Mouse (Mus musculus) limb, embryonic 12.5 days (tissue): ENCODE data around the gene Wdfy2. TPM values are rescaled to one million over a fixed set of nuclear protein-coding genes. Genes with fewer than 3 reads are reported as not detected.
"Not testable (repeated sequence)": the region's sequence is repeated elsewhere in the genome, so short reads cannot be mapped to it uniquely, and the experiment has no call there.

Source experiments
- ATAC-seq: fragments of 200-750 bp; cut with Nextera tagmentation; 2 replicates; pipeline ENCODE4 v1.8.0; 2017; ENCODE audit warnings: low read depth, moderate TSS enrichment; ENCODE audit not compliant: insufficient number of reproducible peaks, insufficient read depth, low FRiP score, low TSS enrichment
- H3K27ac ChIP-seq: fragments of 300-500 bp; sonication (generic); 2 replicates; pipeline ENCODE4 v1.5.1; 2016; ENCODE audit warnings: mild to moderate bottlenecking, moderate library complexity
- H3K27me3 ChIP-seq: fragments of 300-500 bp; sonication (generic); 2 replicates; pipeline ENCODE4 v1.6.1; 2016; ENCODE audit warnings: mild to moderate bottlenecking, moderate library complexity
- H3K36me3 ChIP-seq: fragments of 300-500 bp; sonication (generic); 2 replicates; pipeline ENCODE4 v1.6.1; 2016; ENCODE audit warnings: mild to moderate bottlenecking, moderate library complexity
- H3K4me1 ChIP-seq: fragments of 300-500 bp; sonication (generic); replicated peaks from 2 replicates; pipeline ENCODE4 v1.6.1; 2016
- H3K4me2 ChIP-seq: fragments of 300-500 bp; sonication (generic); 2 replicates; pipeline ENCODE4 v1.6.1; 2016; ENCODE audit warnings: mild to moderate bottlenecking, moderate library complexity
- H3K4me3 ChIP-seq: fragments of 300-500 bp; sonication (generic); replicated peaks from 2 replicates; pipeline ENCODE4 v1.5.1; 2016; ENCODE audit warnings: mild to moderate bottlenecking
- H3K9ac ChIP-seq: fragments of 300-500 bp; sonication (generic); replicated peaks from 2 replicates; pipeline ENCODE4 v1.6.1; 2016; ENCODE audit warnings: mild to moderate bottlenecking, moderate library complexity
- H3K9me3 ChIP-seq: fragments of 300-500 bp; sonication (generic); 2 replicates; pipeline ENCODE4 v1.6.1; 2016; ENCODE audit warnings: mild to moderate bottlenecking, moderate library complexity
- WGBS: fragments of 180-500 bp; shearing (Covaris S2); methylation state at CpG from one replicate; pipeline ENCODE4 v1.1.7; 2016; 5-methylcytosine and 5-hydroxymethylcytosine counted together
- polyA plus RNA-seq: library from polyadenylated mRNA; unstranded; fragments of >200 nt; fragmentation: Nextera tagmentation; extraction: Ambion mirVana; gene quantifications from 2 replicates; pipeline ENCODE4 v1.2.1, GENCODE M21; 2016

Gene Wdfy2
- polyA plus RNA-seq, 1 experiment from 2014 or later = 11.4 TPM

DNA sequence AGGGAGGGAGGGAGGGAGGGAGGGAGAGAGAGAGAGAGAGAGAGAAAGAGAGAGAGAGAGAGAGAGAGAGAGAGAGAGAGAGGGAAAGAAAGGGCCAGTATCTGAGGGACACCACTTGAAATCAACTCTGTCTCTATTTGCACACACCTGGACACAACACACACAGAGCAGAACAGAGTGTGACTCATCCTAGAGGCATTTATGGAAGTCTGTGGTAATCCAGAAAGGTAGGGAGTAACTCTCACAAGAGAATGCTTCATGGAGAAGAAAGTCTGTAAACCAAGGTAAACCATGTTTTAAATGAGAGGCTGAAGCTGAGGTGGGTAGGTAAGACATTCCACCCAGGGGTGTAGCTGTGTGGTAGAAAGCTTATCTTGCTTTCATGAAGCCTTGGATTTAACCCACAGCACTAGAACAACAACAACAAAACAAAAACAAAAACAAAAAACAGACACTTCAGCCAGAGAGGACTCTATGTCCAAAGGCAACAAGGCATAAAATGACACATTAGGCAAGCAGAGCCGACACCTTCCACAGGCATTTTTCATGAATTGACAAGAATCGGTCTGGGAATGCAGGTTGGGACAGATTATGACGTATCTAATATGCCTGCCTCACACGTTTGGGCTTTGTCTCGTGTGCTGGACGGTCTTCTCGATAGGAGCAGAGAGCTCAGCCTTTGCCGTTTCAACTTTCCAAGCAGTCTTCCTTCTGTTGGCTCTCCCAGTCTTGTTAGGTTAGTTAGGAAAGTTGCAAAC, 11.7 kb upstream of the Wdfy2 start:
- H3K27ac ChIP-seq = no peak overlapping the region
- H3K9me3 ChIP-seq = no peaks in the 10 kb centered on the region
- H3K9ac ChIP-seq = no peak overlapping the region
- no peak for ATAC-seq
- no peaks in the 10 kb centered on the region for H3K27me3 ChIP-seq
- no peak overlapping the region for H3K4me3 ChIP-seq
- H3K36me3 ChIP-seq = no peaks in the 10 kb centered on the region
- no peak overlapping the region for H3K4me2 ChIP-seq
- 83% methylated on average over 8 of the region's 8 CpGs for WGBS
- no peaks in the 10 kb centered on the region for H3K4me1 ChIP-seq

DNA sequence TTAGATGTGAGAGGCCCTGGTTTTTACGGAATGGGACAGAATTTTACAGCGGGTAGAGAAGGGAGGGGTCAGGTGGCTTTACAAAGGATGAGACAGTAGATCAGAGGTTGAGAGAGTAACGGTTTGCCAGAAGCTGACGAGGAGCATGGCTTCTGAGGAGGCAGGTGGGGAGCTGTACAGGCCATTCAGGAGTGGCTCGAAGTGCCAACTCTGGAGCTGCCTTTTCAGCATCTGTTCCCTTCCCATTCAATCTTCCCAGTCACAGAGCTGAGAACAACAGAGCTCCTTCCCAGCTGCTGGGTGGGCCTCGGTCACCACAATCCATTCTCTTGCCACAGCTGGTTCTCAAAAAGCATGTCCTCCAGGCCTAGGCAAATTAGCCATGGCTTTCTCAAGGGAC, 8.2 kb upstream of the Wdfy2 start:
- ATAC-seq = no peak
- H3K4me2 ChIP-seq = no peak overlapping the region
- no peaks in the 10 kb centered on the region for H3K27me3 ChIP-seq
- H3K9ac ChIP-seq = no peak overlapping the region
- no peak overlapping the region for H3K27ac ChIP-seq
- H3K9me3 ChIP-seq = no peaks in the 10 kb centered on the region
- 50% methylated on average over 6 of the region's 6 CpGs for WGBS
- H3K36me3 ChIP-seq = no peaks in the 10 kb centered on the region
- no peaks in the 10 kb centered on the region for H3K4me1 ChIP-seq
- H3K4me3 ChIP-seq = no peak overlapping the region

DNA sequence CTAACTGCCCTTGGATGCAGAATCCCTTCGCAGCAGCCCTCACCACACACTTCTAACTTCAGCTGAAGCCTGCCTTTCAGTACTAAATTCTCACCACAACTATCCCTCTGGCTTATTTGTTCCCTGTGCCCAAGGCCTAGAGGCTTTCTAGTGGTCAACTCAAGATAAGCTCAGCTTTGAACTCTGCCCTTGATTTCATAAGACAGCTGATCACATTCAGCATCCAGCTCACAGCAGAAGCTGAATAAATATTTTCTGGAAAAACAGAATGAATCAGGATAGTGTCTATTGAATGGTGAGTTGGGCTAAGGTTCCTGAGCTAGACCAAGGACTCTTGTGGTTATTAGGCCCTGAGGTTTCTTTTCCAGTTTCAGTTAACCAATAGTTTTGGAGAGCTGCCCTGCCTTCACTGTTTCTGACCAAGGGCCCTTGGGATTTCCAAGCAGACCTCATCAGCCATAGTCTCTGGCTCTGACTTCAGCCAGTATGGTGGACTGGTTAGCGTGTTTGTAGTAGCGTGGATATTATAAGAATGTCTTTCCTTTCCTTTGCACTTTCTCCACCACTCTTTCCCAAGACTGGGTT, 5.7 kb upstream of the Wdfy2 start:
- Histone ChIP-seq H3K9me3 (no peaks in the 10 kb centered on the region), H3K27ac (no peak overlapping the region), H3K9ac (no peak overlapping the region), H3K36me3 (no peaks in the 10 kb centered on the region), H3K4me3 (no peak overlapping the region), H3K4me2 (no peak overlapping the region), H3K4me1 (no peaks in the 10 kb centered on the region), H3K27me3 (no peaks in the 10 kb centered on the region)
- ATAC-seq = no peak
- 92% methylated on average over 3 of the region's 3 CpGs for WGBS

DNA sequence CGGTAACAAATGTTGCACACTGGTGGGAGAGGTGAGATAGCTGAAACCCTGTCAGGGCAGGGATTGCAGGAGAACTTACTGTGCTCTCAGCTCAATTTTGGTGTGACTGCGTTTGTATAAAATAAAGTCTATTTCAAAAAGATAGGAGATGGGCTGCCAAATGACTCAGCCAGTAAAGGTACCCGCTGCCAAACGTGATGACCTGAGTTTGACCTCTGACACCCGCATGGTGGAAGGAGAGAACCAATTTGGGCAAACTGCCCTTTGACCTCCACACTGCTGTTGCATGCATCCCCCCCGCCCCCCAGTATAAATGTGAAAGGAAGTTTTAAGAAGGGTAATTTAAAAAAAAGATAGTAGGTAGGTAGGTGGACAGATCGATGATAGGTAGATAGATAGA, 4.4 kb upstream of the Wdfy2 start:
- no peaks in the 10 kb centered on the region for H3K9me3 ChIP-seq
- H3K27ac ChIP-seq = no peak overlapping the region
- ATAC-seq = no peak
- no peaks in the 10 kb centered on the region for H3K27me3 ChIP-seq
- 66% methylated on average over 7 of the region's 7 CpGs for WGBS
- no peaks in the 10 kb centered on the region for H3K4me1 ChIP-seq
- H3K4me3 ChIP-seq = no peak overlapping the region
- no peak overlapping the region for H3K4me2 ChIP-seq
- no peaks in the 10 kb centered on the region for H3K36me3 ChIP-seq
- H3K9ac ChIP-seq = no peak overlapping the region

DNA sequence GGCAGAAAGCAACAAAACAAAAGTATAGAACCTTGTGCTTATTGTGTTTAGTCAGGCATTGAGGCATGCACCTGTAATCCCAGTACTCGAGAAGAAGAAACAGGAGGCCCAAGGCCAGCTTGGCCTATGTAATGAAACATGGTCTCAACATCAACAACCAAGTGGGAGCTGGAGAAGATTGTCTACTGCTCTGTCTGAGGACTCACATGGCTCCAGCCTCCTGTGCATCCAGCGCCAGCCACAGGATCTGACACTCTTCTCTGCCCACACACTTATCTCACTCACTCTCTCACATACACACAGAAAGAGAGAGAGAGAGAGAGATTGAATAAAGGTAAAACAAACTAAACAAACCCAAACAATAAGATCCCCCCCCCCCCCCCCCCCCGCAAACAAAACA, 3.9 kb upstream of the Wdfy2 start:
- Histone ChIP-seq H3K4me1 (peaks cover 2% of the 10 kb centered on the region; the same call in 1 of the 2 replicates), H3K9me3 (no peaks in the 10 kb centered on the region), H3K27me3 (no peaks in the 10 kb centered on the region), H3K27ac (no peak overlapping the region), H3K4me3 (no peak overlapping the region), H3K4me2 (no peak overlapping the region), H3K9ac (no peak overlapping the region), H3K36me3 (no peaks in the 10 kb centered on the region)
- 72% methylated on average over 3 of the region's 3 CpGs for WGBS
- ATAC-seq = no peak

DNA sequence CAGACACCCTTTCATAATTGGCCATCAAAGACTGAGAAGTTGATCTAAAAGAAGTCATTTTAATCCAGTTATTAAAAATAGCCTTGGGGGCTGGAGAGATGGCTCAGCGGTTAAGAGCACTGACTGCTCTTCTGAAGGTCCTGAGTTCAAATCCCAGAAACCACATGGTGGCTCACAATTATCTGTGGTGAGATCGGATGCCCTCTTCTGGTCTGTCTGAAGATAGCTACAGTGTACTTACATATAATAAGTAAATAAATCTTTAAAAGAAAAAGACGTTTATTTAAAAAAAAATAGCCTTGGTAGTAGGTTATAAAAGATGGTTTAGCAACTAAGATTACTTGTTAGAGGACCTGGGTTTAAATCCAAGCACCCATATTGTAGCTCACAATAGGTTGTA, 1.7 kb upstream of the Wdfy2 start:
- H3K27me3 ChIP-seq, ATAC-seq, H3K9me3 ChIP-seq, H3K4me3 ChIP-seq, H3K27ac ChIP-seq, H3K36me3 ChIP-seq, H3K9ac ChIP-seq, H3K4me2 ChIP-seq: not testable (repeated sequence)
- H3K4me1 ChIP-seq = peaks cover 11% of the 10 kb centered on the region
- WGBS = 79% methylated on average over 3 of the region's 3 CpGs

DNA sequence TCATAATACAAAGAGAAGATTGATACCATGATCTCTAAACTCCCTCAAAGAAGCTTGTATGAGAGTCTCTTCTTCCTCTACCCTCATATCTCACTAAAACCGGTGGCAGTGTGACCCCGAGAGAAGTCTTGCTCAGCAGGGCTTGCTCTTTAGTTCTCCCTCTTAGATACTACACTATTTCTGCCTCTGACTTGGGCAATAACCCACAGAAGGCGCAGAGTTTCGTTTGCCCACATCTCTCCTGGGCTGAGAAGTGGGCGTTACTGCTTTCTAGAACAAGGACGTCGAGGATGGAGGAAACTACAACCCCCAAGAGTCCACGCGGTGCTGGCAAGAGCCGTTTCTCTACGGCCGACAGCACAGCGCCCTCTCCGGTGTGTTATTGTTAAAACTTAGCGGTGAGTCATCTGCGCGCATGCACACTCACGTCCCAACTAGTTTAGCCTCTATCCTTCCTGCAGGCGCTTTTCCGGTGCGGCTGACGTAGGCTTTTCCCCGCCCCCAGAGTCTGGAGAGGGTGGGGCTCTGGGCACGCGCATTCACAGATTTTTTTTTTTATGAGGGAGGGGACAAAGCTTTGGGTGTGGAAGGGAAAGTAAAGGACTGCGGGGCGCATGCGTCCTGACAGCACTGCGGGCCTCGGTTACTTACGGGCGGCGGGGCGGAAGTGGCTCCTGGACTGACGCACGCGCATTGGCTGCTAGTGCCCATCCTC, 395 bp upstream of the Wdfy2 start:
- Histone ChIP-seq H3K9me3 (0 out of 2 replicates have a peak, but pooled peaks cover 5% of the 10 kb centered on the region), H3K4me1 (peaks cover 12% of the 10 kb centered on the region), H3K9ac (no peak overlapping the region; the same call in 1 of the 2 replicates), H3K36me3 (peaks cover 9% of the 10 kb centered on the region; the same call in 1 of the 2 replicates), H3K27ac (peak overlapping the region; percentile 18), H3K27me3 (no peaks in the 10 kb centered on the region), H3K4me3 (peak overlapping the region; percentile 84), H3K4me2 (peak overlapping the region; percentile 70)
- under 1% methylated on average over 37 of the region's 37 CpGs for WGBS
- peak; percentile 97 for ATAC-seq

DNA sequence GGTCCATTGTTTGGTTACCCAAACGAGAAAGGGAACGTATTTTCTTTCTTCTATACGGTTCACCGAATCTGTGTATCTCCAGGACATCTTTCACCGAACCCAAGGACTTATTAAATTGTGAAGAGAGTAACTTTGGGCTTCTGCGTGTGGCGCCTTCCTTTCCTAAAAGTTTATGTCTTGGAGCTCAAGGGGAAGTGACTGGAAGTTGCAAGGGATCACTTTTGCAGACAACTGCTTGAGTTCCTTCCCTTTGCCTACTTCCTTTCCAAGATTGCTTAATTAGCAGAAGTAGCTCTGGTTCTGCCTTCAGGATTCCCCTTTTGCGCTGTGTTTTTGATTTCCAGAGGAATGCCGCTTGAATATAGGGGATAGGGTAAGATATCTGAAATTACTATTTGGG, 858 bp downstream of the Wdfy2 start:
- H3K27ac ChIP-seq = 0 out of 2 replicates have a peak overlapping the region, but pooled peaks have one; percentile 78
- 13% methylated on average over 9 of the region's 9 CpGs for WGBS
- no peaks in the 10 kb centered on the region for H3K27me3 ChIP-seq

DNA sequence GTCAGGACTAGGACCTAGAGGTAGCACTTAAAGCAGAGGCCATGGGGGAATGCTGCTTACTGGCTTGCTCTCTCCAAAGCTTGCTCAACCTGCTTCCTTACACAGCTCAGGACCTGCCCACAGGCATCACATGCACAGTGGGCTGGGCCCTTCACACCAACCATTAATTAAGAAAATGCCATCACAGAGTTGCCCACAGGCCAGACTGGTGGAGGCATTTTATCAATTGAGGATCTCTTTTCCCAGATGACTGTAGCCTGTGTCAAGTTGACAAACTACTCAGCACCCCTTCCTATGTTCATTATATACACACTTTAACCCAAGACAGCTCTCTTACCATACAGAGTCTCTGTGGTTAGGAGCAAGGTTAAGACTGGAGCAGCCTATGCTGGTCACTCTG, 4.2 kb downstream of the Wdfy2 start:
- Histone ChIP-seq H3K27ac (no peak overlapping the region), H3K4me3 (no peak overlapping the region), H3K9ac (no peak overlapping the region), H3K27me3 (no peaks in the 10 kb centered on the region), H3K4me1 (peaks cover 44% of the 10 kb centered on the region), H3K9me3 (0 out of 2 replicates have a peak, but pooled peaks cover 5% of the 10 kb centered on the region), H3K36me3 (peaks cover 9% of the 10 kb centered on the region; the same call in 1 of the 2 replicates), H3K4me2 (no peak overlapping the region)
- ATAC-seq = no peak

More for the DNA sequence above, 858 bp downstream of the Wdfy2 start:
- Histone ChIP-seq H3K4me3 (peak overlapping the region; percentile 84), H3K36me3 (peaks cover 9% of the 10 kb centered on the region; the same call in 1 of the 2 replicates), H3K9me3 (0 out of 2 replicates have a peak, but pooled peaks cover 5% of the 10 kb centered on the region), H3K9ac (peak overlapping the region; percentile 79), H3K4me1 (peaks cover 23% of the 10 kb centered on the region), H3K4me2 (peak overlapping the region; percentile 70)
- no peak for ATAC-seq

DNA sequence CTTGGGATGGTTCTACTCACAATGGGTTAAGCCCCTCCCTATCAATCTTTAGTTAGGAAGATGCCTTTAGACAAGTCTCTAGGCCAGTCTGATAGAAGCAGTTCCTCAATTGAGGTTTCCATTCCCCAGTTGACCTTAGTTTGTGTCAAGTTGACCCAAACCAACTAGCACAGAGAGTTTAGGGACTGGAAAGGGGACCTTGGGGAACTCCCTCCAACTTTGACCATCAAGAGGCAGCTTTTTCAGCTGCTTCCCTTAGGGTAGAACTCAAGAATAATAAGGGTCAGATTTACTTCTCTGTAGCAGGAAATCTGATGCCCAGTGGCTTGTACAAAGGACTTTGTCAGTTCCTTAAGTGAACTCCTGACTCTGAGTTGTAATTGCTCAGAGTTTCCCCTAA, 5.0 kb downstream of the Wdfy2 start:
- Histone ChIP-seq H3K9me3 (0 out of 2 replicates have a peak, but pooled peaks cover 5% of the 10 kb centered on the region), H3K36me3 (peaks cover 9% of the 10 kb centered on the region; the same call in 1 of the 2 replicates), H3K27me3 (no peaks in the 10 kb centered on the region), H3K27ac (no peak overlapping the region), H3K4me2 (no peak overlapping the region), H3K4me1 (peaks cover 44% of the 10 kb centered on the region), H3K9ac (no peak overlapping the region), H3K4me3 (no peak overlapping the region)
- ATAC-seq = no peak

DNA sequence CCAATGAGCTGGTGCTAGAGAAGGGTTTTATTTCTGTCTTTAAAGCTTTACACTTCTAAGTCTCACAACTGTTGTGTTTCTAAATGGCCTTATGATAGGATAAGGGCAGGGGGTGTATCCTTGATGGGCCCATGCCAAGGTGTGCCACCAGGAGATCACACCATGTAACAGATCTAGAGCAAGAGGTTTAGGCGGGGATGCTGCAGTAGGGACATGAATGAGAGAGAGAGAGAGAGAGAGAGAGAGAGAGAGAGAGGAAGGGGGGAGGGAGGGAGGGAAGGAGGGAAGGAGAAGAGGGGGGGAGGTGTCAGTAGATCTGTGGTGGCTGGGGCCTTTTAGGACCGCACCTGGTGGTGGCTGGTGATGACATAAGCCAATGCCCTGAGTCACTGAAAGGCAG, 5.5 kb downstream of the Wdfy2 start:
- H3K4me1 ChIP-seq = peaks cover 44% of the 10 kb centered on the region

More for the DNA sequence above, 5.5 kb downstream of the Wdfy2 start:
- peaks cover 9% of the 10 kb centered on the region; the same call in 1 of the 2 replicates for H3K36me3 ChIP-seq
- no peak overlapping the region for H3K4me3 ChIP-seq
- no peak for ATAC-seq
- no peaks in the 10 kb centered on the region for H3K27me3 ChIP-seq
- no peak overlapping the region for H3K4me2 ChIP-seq
- H3K9ac ChIP-seq = no peak overlapping the region
- WGBS = 71% methylated on average over 2 of the region's 2 CpGs
- H3K27ac ChIP-seq = no peak overlapping the region
- H3K9me3 ChIP-seq = 0 out of 2 replicates have a peak, but pooled peaks cover 5% of the 10 kb centered on the region
